Mouse (Mus musculus) liver, adult 10 weeks (tissue): Measurements from ENCODE around the gene Gm5169. TPM values are rescaled to one million over a fixed set of nuclear protein-coding genes. Genes with fewer than 3 reads are reported as not detected.

Experiments
- polyA plus RNA-seq: library from polyadenylated mRNA; stranded (reverse); fragments of 350-450 nt; fragmentation: Illumina TruSeq; extraction: RNeasy Lipid Tissue Mini Kit (QIAGEN cat#74804); gene quantifications from one replicate; pipeline ENCODE4 v1.2.3, GENCODE M21; 2014; ENCODE audit warnings: low read depth, low replicate concordance

Gm5169 gene
- polyA plus RNA-seq = not detected

GRCm38 (mm10) chrX:25301355-25301754 is at the start of gene Gm5169:
Gm5169 (minus strand) TSS chrX:25301455.

